Mouse (Mus musculus) layer of hippocampus, adult 8-10 months (tissue): ENCODE measurements at regions not wholly inside any gene's neighbourhood (a gene's known extent, or its start where the extent isn't known, plus 50 kb on each side); places are given as distances from the start of the nearest gene placed in this dataset.
"Not testable (repeated sequence)": the region's sequence is repeated elsewhere in the genome, so short reads cannot be mapped to it uniquely, and the experiment has no call there.

Source experiments
- DNase-seq, 2 experiments: peaks; one replicate each; pipeline ENCODE4 v3.0.0; 2022; ENCODE audit warnings: low spot score in 2 of 2

- DNase-seq: no peak
Measured at GRCm38 (mm10) chr13:35601560-35602135, 58.0 kb upstream of the Cdyl start.

- DNase-seq: no peak
Measured at GRCm38 (mm10) chr13:35603080-35603479, 56.6 kb upstream of the Cdyl start.

- no peak for DNase-seq
Measured at GRCm38 (mm10) chr13:35604061-35604460, 55.6 kb upstream of the Cdyl start.

GRCm38 (mm10) chr13:35604765-35605164 lies 54.9 kb upstream of the Cdyl start:
- DNase-seq: no peak

- not testable (repeated sequence) for DNase-seq
Measured at GRCm38 (mm10) chr13:35606857-35607561, 52.6 kb upstream of the Cdyl start.

GRCm38 (mm10) chr13:35607710-35608109 lies 51.9 kb upstream of the Cdyl start:
- DNase-seq: no peak
